Mouse (Mus musculus) C2C12 (cell line): Measurements from ENCODE around the gene Gm20388. TPM values are rescaled to one million over a fixed set of nuclear protein-coding genes. Genes with fewer than 3 reads are reported as not detected.

Source experiments
- H3K27me3 ChIP-seq: one replicate; pipeline ENCODE4 v1.6.1; 2011; ENCODE audit not compliant: control insufficient read depth, insufficient read depth, insufficient read length
- H3K36me3 ChIP-seq: one replicate; pipeline ENCODE4 v1.6.1; 2011; ENCODE audit not compliant: control insufficient read depth, insufficient read depth
- H3K4me3 ChIP-seq: one replicate; pipeline ENCODE4 v1.5.1; 2011; ENCODE audit warnings: mild to moderate bottlenecking, control low read depth; ENCODE audit not compliant: poor library complexity, insufficient read depth, severe bottlenecking
- H3K79me2 ChIP-seq: one replicate; pipeline ENCODE4 v1.6.1; 2011; ENCODE audit not compliant: control insufficient read depth, insufficient read depth
- H3K79me3 ChIP-seq: one replicate; pipeline ENCODE4 v1.6.1; 2011; ENCODE audit warnings: low read depth, control low read depth
- H3ac ChIP-seq: one replicate; pipeline ENCODE3; 2011; ENCODE audit warnings: low read depth; ENCODE audit not compliant: control insufficient read depth, insufficient read length
- CEBPB ChIP-seq: IDR thresholded peaks from one replicate; pipeline ENCODE4 v1.6.1; 2011; ENCODE audit warnings: low read depth, mild to moderate bottlenecking, control low read depth, moderate library complexity
- CTCF ChIP-seq: IDR thresholded peaks from one replicate; pipeline ENCODE4 v1.5.1; 2011; ENCODE audit not compliant: control insufficient read depth, insufficient read depth, insufficient read length
- FOSL1 ChIP-seq: IDR thresholded peaks from one replicate; pipeline ENCODE4 v1.8.0; 2011; ENCODE audit warnings: mild to moderate bottlenecking, low read length; ENCODE audit not compliant: poor library complexity, insufficient read depth, severe bottlenecking
- MAX ChIP-seq: IDR thresholded peaks from one replicate; pipeline ENCODE4 v1.6.1; 2011; ENCODE audit warnings: mild to moderate bottlenecking, control low read depth
- MYOD1 ChIP-seq: IDR thresholded peaks from one replicate; pipeline ENCODE4 v1.6.1; 2011; ENCODE audit warnings: low read depth; ENCODE audit not compliant: control insufficient read depth, insufficient read length
- MYOG ChIP-seq: IDR thresholded peaks from one replicate; pipeline ENCODE4 v1.6.1; 2011; ENCODE audit not compliant: control insufficient read depth, insufficient read length; ENCODE audit errors: extremely low read depth
- USF1 ChIP-seq: IDR thresholded peaks from one replicate; pipeline ENCODE4 v1.6.1; 2011; ENCODE audit warnings: low read depth, mild to moderate bottlenecking, control low read depth, moderate library complexity
- polyA plus RNA-seq: library from polyadenylated mRNA; unstranded; fragments of >200 nt; fragmentation: generic; extraction: Trizol; gene quantifications from one replicate; pipeline ENCODE4 v1.2.1, GENCODE M21; 2012; ENCODE audit warnings: missing spikeins

Gm20388 gene
- polyA plus RNA-seq, 1 experiment: 15.0 TPM

- Histone ChIP-seq H3K4me3 (no peak overlapping the region), H3ac (no peak overlapping the region), H3K79me3 (no peaks in the 10 kb centered on the region), H3K79me2 (no peaks in the 10 kb centered on the region), H3K36me3 (no peaks in the 10 kb centered on the region), H3K27me3 (peaks cover 34% of the 10 kb centered on the region)
- no peak for TF ChIP-seq CTCF
- peak; percentile 16 for TF ChIP-seq USF1
- TF ChIP-seq FOSL1: peak; percentile 14
Measured at GRCm38 (mm10) chr8:120014267-120015023, 103.8 kb downstream of the Gm20388 start.

GRCm38 (mm10) chr8:120015916-120016315 is 105.3 kb downstream of the Gm20388 start:
- no peak overlapping the region for H3ac ChIP-seq
- no peaks in the 10 kb centered on the region for H3K79me2 ChIP-seq
- no peak overlapping the region for H3K4me3 ChIP-seq
- no peaks in the 10 kb centered on the region for H3K36me3 ChIP-seq
- H3K79me3 ChIP-seq: no peaks in the 10 kb centered on the region
- TF ChIP-seq MYOD1 (peak; percentile 27), CEBPB (peak; percentile 53), MYOG (no peak), USF1 (no peak), CTCF (no peak), MAX (peak; percentile 86), FOSL1 (peak; percentile 85)
- H3K27me3 ChIP-seq: peaks cover 35% of the 10 kb centered on the region

- peaks cover 37% of the 10 kb centered on the region for H3K27me3 ChIP-seq
- TF ChIP-seq MYOD1 (no peak), CTCF (no peak), CEBPB (no peak), USF1 (no peak), MAX (no peak), MYOG (no peak), FOSL1 (no peak)
Measured at GRCm38 (mm10) chr8:120016424-120016823, 105.8 kb downstream of the Gm20388 start.

DNA sequence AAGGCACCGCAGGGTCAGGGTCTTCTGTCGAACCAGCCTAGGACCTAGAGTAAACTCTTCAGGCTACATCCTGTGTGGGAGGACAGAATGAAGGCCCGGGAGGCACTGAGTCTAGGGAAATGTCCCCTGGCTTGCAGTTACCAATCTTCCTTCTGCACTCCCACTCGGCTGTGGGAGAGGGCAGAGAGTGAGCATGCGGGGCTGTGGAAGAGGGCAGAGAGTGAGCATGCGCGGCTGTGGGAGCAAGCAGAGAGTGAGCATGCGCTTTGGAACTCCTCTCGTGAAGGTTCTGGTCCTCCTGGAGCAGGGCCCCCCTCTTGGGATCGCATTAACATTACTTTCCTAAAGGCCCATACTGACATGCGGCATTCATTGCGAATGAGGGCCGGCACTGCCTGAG is 106.7 kb downstream of the Gm20388 start:
- no peak overlapping the region for H3K4me3 ChIP-seq
- TF ChIP-seq FOSL1: no peak
- no peak for TF ChIP-seq MYOG
- TF ChIP-seq USF1: no peak
- no peak for TF ChIP-seq MYOD1
- peaks cover 39% of the 10 kb centered on the region for H3K27me3 ChIP-seq
- no peaks in the 10 kb centered on the region for H3K36me3 ChIP-seq
- no peaks in the 10 kb centered on the region for H3K79me2 ChIP-seq
- H3K79me3 ChIP-seq: no peaks in the 10 kb centered on the region
- no peak overlapping the region for H3ac ChIP-seq

More at GRCm38 (mm10) chr8:120016424-120016823, 105.8 kb downstream of the Gm20388 start:
- no peaks in the 10 kb centered on the region for H3K36me3 ChIP-seq
- H3K4me3 ChIP-seq: no peak overlapping the region
- H3ac ChIP-seq: peak overlapping the region; percentile 31
- H3K79me2 ChIP-seq: no peaks in the 10 kb centered on the region
- H3K79me3 ChIP-seq: no peaks in the 10 kb centered on the region

- no peak for TF ChIP-seq CTCF
- TF ChIP-seq CEBPB: no peak
- TF ChIP-seq FOSL1: no peak
- no peak for TF ChIP-seq USF1
- TF ChIP-seq MYOD1: no peak
- TF ChIP-seq MAX: no peak
- TF ChIP-seq MYOG: no peak
- no peaks in the 10 kb centered on the region for H3K36me3 ChIP-seq
- H3K79me2 ChIP-seq: no peaks in the 10 kb centered on the region
- H3K79me3 ChIP-seq: no peaks in the 10 kb centered on the region
- H3K27me3 ChIP-seq: peaks cover 43% of the 10 kb centered on the region
- no peak overlapping the region for H3ac ChIP-seq
- H3K4me3 ChIP-seq: no peak overlapping the region
Measured at GRCm38 (mm10) chr8:120017786-120018185, 107.1 kb downstream of the Gm20388 start.

DNA sequence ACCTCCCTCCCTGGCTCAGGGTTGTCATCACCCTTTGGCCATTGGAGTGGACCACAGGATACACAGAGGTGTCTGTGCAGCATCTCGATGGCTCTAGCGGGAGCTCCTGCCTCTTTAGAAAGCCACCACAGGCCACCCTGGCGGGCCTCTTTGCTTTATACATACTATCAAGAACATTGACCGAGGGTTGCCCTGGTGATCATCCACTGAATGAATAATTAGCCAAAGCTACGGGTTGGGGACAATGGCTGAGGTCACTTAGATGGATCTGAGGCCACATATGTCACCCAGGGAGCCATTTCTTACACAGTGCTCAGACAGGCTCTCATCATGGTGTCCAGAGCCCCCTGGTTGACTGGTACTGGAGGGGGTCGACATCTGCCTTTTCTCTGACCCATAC is 107.7 kb downstream of the Gm20388 start:
- Histone ChIP-seq H3K36me3 (no peaks in the 10 kb centered on the region), H3K79me2 (no peaks in the 10 kb centered on the region)
- TF ChIP-seq CEBPB: no peak
- no peak for TF ChIP-seq MYOD1
- no peak for TF ChIP-seq USF1
- no peak for TF ChIP-seq MAX
- TF ChIP-seq CTCF: no peak
- no peak for TF ChIP-seq FOSL1
- TF ChIP-seq MYOG: no peak

More for the DNA sequence above, 107.7 kb downstream of the Gm20388 start:
- H3K4me3 ChIP-seq: no peak overlapping the region
- H3ac ChIP-seq: no peak overlapping the region
- H3K27me3 ChIP-seq: peaks cover 49% of the 10 kb centered on the region
- H3K79me3 ChIP-seq: no peaks in the 10 kb centered on the region
